Mouse (Mus musculus): Measurements from ENCODE around the gene Slc1a6.
"Not testable (repeated sequence)": the region's sequence is repeated elsewhere in the genome, so short reads cannot be mapped to it uniquely, and the experiment has no call there.

Gene Slc1a6

DNA sequence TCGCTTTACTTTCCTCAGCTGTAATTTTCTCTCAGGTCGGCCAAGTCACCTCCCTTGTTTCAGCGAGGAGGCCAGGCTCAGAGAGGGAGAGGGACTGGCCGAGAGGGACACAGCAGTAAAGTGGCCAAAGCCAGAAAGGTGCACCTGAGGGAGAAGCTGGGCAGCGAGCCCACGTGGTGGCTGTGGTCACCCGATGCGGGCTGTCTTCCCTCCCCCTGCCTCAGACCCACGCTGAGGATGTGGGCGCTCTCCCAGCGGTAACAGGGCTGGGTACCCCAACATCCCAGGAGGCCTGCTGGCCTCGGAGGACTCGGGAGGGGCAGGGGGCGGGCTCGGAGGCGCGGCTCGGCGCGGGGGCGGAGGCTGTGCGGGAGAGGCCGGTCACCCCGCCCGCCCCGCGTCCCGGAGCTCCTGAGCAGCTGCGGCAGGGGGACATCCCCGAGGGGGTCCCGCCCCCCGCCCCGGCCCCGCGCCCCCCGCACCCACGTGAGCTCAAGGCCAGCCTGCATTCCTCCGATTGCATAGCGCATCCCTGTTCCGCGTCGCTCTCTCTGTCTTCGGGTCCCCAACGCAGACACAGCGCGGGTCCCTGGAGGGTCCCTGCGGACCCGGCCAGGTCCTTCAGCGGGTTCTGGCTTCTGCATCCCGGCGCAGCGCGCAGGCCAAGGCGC is at the start of gene Slc1a6:
Gene Slc1a6, plus strand, starts transcription at position 516 of the 671 bp plus-strand sequence.
- peak; percentile 80 for ATAC-seq (ENCODE audit: insufficient number of reproducible peaks, low FRiP score, low TSS enrichment)

GRCm38 (mm10) chr10:78739821-78740220 is 40.5 kb upstream of the Slc1a6 start:
- no peak for ATAC-seq (ENCODE audit: insufficient number of reproducible peaks, low FRiP score, low TSS enrichment)

DNA sequence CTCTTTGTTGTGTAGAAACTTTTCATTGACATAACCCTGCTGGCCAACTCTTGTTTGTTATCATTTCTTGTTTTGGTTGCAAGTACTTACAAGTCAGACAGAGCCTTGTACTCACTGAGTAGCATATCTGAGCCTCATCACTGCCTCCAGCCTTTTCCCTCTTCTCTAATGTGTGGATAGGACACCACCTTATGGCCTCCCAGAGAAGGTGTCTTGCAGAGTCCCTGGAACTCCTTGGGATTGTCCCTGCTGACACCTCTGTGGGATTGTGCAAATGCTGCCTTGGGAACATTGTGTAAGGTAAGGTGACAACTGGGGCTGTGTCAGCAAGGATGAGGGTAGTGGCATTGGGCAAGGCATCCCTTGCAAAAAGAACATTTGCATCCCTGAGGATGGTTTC is 36.6 kb upstream of the Slc1a6 start:
- ATAC-seq (ENCODE audit: insufficient number of reproducible peaks, low FRiP score, low TSS enrichment): no peak

GRCm38 (mm10) chr10:78745453-78746232 is 34.7 kb upstream of the Slc1a6 start:
- ATAC-seq (ENCODE audit: insufficient number of reproducible peaks, low FRiP score, low TSS enrichment): no peak

GRCm38 (mm10) chr10:78747035-78747721 is 33.1 kb upstream of the Slc1a6 start:
- ATAC-seq (ENCODE audit: insufficient number of reproducible peaks, low FRiP score, low TSS enrichment): peak; percentile 53

DNA sequence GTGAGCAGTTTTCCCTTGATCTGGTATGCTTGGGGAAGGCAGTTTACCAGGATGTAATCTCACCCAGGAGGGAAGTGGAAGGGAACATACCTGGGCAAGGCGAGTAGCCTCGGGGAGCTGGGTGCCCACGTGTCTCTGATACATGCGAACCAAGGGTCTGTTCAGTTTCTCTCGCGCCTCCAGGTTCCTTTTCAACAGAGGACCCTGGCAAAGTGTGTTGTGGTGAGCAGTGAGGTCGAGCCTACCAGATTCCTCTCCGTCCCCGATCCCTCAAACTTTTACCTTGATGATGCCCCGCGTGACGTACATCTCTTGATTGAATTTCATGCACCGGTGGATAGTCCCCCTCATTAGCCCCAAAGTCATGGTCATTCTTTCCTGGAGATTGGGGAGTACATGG is 32.1 kb upstream of the Slc1a6 start:
- ATAC-seq (ENCODE audit: insufficient number of reproducible peaks, low FRiP score, low TSS enrichment): no peak

DNA sequence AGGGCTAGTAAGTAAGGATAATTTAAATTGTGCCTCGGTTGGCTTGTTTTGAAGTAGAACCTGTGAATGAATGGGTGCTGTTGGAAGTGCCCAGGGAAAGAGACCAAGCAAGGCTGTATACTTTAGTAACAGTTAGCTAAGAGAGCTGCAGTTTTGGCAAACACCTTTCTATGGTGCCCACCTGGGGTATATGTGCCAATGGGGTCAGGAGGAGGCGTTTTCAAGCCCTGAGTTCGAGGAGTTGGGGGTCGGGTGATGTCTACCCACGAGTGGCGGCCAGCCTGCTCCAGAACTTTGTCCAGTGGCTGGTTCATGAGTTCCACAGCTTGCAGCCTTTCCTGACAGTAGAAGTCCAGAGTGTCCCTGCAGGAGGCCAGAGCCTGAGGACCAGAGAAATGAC is 31.4 kb upstream of the Slc1a6 start:
- ATAC-seq (ENCODE audit: insufficient number of reproducible peaks, low FRiP score, low TSS enrichment): no peak

- peak; percentile 84 for ATAC-seq (ENCODE audit: insufficient number of reproducible peaks, low FRiP score, low TSS enrichment)
These were observed 27.7 kb upstream of the Slc1a6 start, which contains the start of gene Ccdc105 for GRCm38 (mm10) chr10:78752452-78753191. Gene Ccdc105, minus strand, starts transcription at chr10:78753065.

DNA sequence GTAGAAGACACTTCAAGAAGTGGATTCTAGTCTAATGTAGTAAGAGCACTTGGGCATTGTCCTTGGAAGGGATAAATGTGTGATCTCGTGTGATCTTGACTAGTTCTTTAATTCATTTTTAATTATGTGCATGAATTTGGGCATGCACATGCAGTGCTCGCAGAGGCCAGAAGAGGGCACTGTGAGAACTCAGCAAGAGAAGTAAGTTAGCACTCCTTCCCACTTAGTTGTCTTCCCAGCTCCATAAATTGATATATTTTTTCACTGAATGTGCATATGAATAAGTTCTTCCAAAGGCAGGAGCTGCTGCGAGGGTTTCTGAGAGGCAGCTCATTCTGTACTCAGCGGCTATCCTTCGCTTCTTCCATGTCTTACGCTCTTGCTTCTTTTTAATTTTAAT is 24.3 kb upstream of the Slc1a6 start:
- ATAC-seq (ENCODE audit: insufficient number of reproducible peaks, low FRiP score, low TSS enrichment): no peak

- no peak for ATAC-seq (ENCODE audit: insufficient number of reproducible peaks, low FRiP score, low TSS enrichment)
These were observed 14.7 kb upstream of the Slc1a6 start for GRCm38 (mm10) chr10:78765570-78765969.

- ATAC-seq (ENCODE audit: insufficient number of reproducible peaks, low FRiP score, low TSS enrichment): no peak
These were observed 4.5 kb upstream of the Slc1a6 start for GRCm38 (mm10) chr10:78775830-78776229.

- peak; percentile 43 for ATAC-seq (ENCODE audit: insufficient number of reproducible peaks, low FRiP score, low TSS enrichment)
These were observed 769 bp upstream of the Slc1a6 start for GRCm38 (mm10) chr10:78779527-78779926.

DNA sequence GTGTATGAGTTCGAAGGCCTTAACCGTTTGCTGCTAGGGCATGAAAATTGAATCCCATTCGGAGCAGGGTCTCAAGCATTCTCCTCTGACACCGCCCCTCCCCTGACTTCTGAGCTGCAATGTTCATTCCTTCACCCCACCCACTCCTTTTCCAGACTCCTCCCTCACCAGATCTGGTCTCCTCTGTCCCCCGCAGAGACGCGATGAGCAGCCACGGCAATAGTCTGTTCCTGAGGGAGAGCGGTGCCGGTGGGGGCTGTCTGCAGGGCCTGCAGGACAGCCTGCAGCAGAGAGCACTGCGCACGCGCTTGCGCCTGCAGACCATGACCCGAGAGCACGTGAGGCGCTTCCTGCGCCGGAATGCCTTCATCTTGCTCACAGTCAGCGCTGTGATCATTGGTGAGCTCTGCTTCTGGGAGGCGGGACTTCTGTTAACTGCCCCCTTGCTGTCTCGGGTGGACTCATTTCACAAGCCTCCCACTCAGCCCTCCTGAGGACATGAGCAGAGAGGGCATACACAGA is 7.3 kb downstream of the Slc1a6 start:
- ATAC-seq (ENCODE audit: insufficient number of reproducible peaks, low FRiP score, low TSS enrichment): peak; percentile 98

DNA sequence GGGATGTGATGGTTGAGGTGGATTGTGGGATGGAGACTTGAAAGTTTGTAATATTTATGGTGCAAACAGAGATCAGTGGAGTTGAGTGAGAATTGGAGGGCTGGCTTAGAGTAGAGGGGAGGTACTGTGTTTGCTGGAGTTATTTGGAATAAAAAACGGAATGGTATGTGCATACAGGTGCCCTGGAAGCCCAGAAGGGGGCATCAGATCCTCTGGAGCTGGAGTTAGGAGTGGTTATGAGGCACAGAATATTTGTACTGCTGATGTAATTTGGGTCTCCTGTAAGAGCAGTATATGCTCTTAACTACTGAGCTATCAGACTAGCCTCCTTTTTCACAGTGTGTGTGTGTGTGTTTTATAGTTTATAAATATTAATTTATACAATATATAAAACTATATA is 10.3 kb downstream of the Slc1a6 start:
- ATAC-seq (ENCODE audit: insufficient number of reproducible peaks, low FRiP score, low TSS enrichment): no peak

GRCm38 (mm10) chr10:78801449-78801848 is 21.2 kb downstream of the Slc1a6 start:
- ATAC-seq (ENCODE audit: insufficient number of reproducible peaks, low FRiP score, low TSS enrichment): no peak

GRCm38 (mm10) chr10:78812358-78813060 is 32.2 kb downstream of the Slc1a6 start:
- ATAC-seq (ENCODE audit: insufficient number of reproducible peaks, low FRiP score, low TSS enrichment): no peak

- not testable (repeated sequence) for ATAC-seq (ENCODE audit: insufficient number of reproducible peaks, low FRiP score, low TSS enrichment)
These were observed 60.2 kb downstream of the Slc1a6 start for GRCm38 (mm10) chr10:78840456-78840855.

DNA sequence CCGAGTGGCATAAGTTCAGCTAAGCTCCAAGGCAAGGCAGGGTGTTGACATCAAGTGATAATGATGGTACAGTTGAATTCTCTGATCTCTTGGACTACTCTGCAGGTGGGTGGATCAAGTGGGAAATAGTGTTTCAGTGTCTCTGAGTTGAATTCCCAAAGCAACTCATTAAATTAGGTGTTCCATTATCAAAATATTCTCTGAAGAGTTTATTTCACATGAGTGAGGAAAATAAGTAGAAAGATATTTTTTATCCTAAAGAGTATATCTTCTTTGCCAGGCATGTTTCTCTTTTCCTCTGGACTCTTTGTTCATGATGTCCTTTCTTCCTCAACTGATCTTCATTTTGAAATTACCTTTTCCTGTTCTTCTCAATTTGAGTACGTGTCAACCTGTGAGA is 71.8 kb downstream of the Slc1a6 start, which contains the start of gene Olfr1356:
Gene Olfr1356, minus strand, starts transcription at position 101 of the 400 bp plus-strand sequence.
- ATAC-seq (ENCODE audit: insufficient number of reproducible peaks, low FRiP score, low TSS enrichment): no peak

Measured in cerebellum, adult (tissue).